Mouse (Mus musculus) heart, adult 2 months (tissue): ENCODE measurements at regions not wholly inside any gene's neighbourhood (a gene's known extent, or its start where the extent isn't known, plus 50 kb on each side); places are given as distances from the start of the nearest gene placed in this dataset.

ENCODE experiments used
- DNase-seq, 2 experiments: peaks; one replicate each; pipeline ENCODE4 v3.0.0; 2021
- H3K27ac ChIP-seq: fragments of 200-600 bp; 2 replicates; pipeline ENCODE4 v1.8.1; 2022
- H3K27me3 ChIP-seq: fragments of 200-500 bp; 2 replicates; pipeline ENCODE4 v1.6.1; 2012; ENCODE audit warnings: mild to moderate bottlenecking, low read length, inconsistent platforms, mixed read lengths; ENCODE audit not compliant: control insufficient read depth, insufficient read depth
- H3K36me3 ChIP-seq: fragments of 200-500 bp; 2 replicates; pipeline ENCODE4 v1.6.1; 2012; ENCODE audit warnings: low read length, inconsistent platforms; ENCODE audit not compliant: control insufficient read depth, insufficient read depth
- H3K4me1 ChIP-seq: fragments of 200-500 bp; 2 replicates; pipeline ENCODE4 v1.6.1; 2011; ENCODE audit warnings: low read length; ENCODE audit not compliant: control insufficient read depth, insufficient read depth
- H3K4me3 ChIP-seq: fragments of 200-600 bp; 2 replicates; pipeline ENCODE4 v1.8.1; 2022
- H3K79me2 ChIP-seq: fragments of 200-500 bp; replicated peaks from 2 replicates; pipeline ENCODE4 v1.6.1; 2012; ENCODE audit warnings: mild to moderate bottlenecking, inconsistent platforms, low read length, moderate library complexity, mixed read lengths; ENCODE audit not compliant: control insufficient read depth, insufficient read depth
- H3K9ac ChIP-seq: fragments of 200-500 bp; 2 replicates; pipeline ENCODE4 v1.6.1; 2012; ENCODE audit warnings: low read depth, mild to moderate bottlenecking, control low read depth, inconsistent platforms, low read length, mixed read lengths
- CTCF ChIP-seq: fragments of 200-600 bp; IDR thresholded peaks from 2 replicates; pipeline ENCODE4 v1.8.1; 2022; ENCODE audit warnings: antibody characterized with exemption, mild to moderate bottlenecking, moderate library complexity
- EP300 ChIP-seq: fragments of 200-500 bp; IDR thresholded peaks from 2 replicates; pipeline ENCODE4 v1.6.1; 2011; ENCODE audit warnings: low read depth, low read length, control low read depth; ENCODE audit not compliant: insufficient read depth
- POLR2A ChIP-seq: fragments of 200-500 bp; IDR thresholded peaks from 2 replicates; pipeline ENCODE4 v1.6.1; 2011; ENCODE audit warnings: mild to moderate bottlenecking, low read depth, low read length, control low read depth; ENCODE audit not compliant: insufficient read depth
- WGBS: fragments of 180-500 bp; shearing (Covaris S2); methylation state at CpG from one replicate; pipeline ENCODE4 v1.1.7; 2018; 5-methylcytosine and 5-hydroxymethylcytosine counted together
- intact Hi-C: fragments of 180-260 bp; cut with DNase I; formaldehyde crosslinking; loops from one replicate; pipeline ENCODE4 v1.15.1; 2025

GRCm38 (mm10) chr1:12612102-12612501 is 1198.2 kb downstream of the A830018L16Rik start:
- H3K4me1 ChIP-seq: no peaks in the 10 kb centered on the region
- H3K9ac ChIP-seq: no peak overlapping the region
- no peaks in the 10 kb centered on the region for H3K36me3 ChIP-seq
- no peak overlapping the region for H3K4me3 ChIP-seq
- intact Hi-C loops: no loop called here
- H3K79me2 ChIP-seq: no peaks in the 10 kb centered on the region
- TF ChIP-seq POLR2A (no peak), EP300 (no peak), CTCF (no peak)
- DNase-seq: no peak
- no peaks in the 10 kb centered on the region for H3K27me3 ChIP-seq
- 79% methylated on average over 4 of the region's 4 CpGs for WGBS
- H3K27ac ChIP-seq: no peak overlapping the region

- TF ChIP-seq CTCF (no peak), EP300 (no peak), POLR2A (no peak)
- 82% methylated on average over 3 of the region's 3 CpGs for WGBS
- intact Hi-C loops: no loop called here
- Histone ChIP-seq H3K27me3 (no peaks in the 10 kb centered on the region), H3K79me2 (no peaks in the 10 kb centered on the region), H3K4me1 (no peaks in the 10 kb centered on the region), H3K27ac (no peak overlapping the region), H3K4me3 (no peak overlapping the region), H3K9ac (no peak overlapping the region), H3K36me3 (no peaks in the 10 kb centered on the region)
- no peak for DNase-seq
These were observed 1201.4 kb downstream of the A830018L16Rik start for GRCm38 (mm10) chr1:12615303-12615702.

GRCm38 (mm10) chr1:12615733-12616481 is 1202.0 kb downstream of the A830018L16Rik start:
- no peaks in the 10 kb centered on the region for H3K4me1 ChIP-seq
- no peak for DNase-seq
- no peak overlapping the region for H3K27ac ChIP-seq
- H3K79me2 ChIP-seq: no peaks in the 10 kb centered on the region
- 86% methylated on average over 10 of the region's 10 CpGs for WGBS
- no peaks in the 10 kb centered on the region for H3K36me3 ChIP-seq
- no peak overlapping the region for H3K9ac ChIP-seq
- TF ChIP-seq CTCF: no peak
- no peak for TF ChIP-seq POLR2A
- TF ChIP-seq EP300: no peak
- intact Hi-C loops: no loop called here
- H3K4me3 ChIP-seq: no peak overlapping the region
- H3K27me3 ChIP-seq: no peaks in the 10 kb centered on the region

- intact Hi-C loops: no loop called here
- Histone ChIP-seq H3K4me1 (no peaks in the 10 kb centered on the region), H3K36me3 (no peaks in the 10 kb centered on the region), H3K9ac (no peak overlapping the region), H3K79me2 (no peaks in the 10 kb centered on the region), H3K27ac (no peak overlapping the region), H3K27me3 (no peaks in the 10 kb centered on the region), H3K4me3 (no peak overlapping the region)
- TF ChIP-seq POLR2A: no peak
- TF ChIP-seq CTCF: no peak
- DNase-seq: no peak
- 60% methylated on average over 2 of the region's 2 CpGs for WGBS
These were observed 1206.1 kb downstream of the A830018L16Rik start for GRCm38 (mm10) chr1:12619981-12620380.

- TF ChIP-seq EP300 (no peak), POLR2A (no peak), CTCF (no peak)
- WGBS: 86% methylated on average over 6 of the region's 6 CpGs
These were observed 1206.9 kb downstream of the A830018L16Rik start for GRCm38 (mm10) chr1:12620825-12621224.

GRCm38 (mm10) chr1:12623158-12623557 is 1209.3 kb downstream of the A830018L16Rik start:
- no peaks in the 10 kb centered on the region for H3K27me3 ChIP-seq
- H3K79me2 ChIP-seq: no peaks in the 10 kb centered on the region
- no peaks in the 10 kb centered on the region for H3K4me1 ChIP-seq
- no peak overlapping the region for H3K4me3 ChIP-seq
- intact Hi-C loops: no loop called here
- no peak overlapping the region for H3K9ac ChIP-seq
- 76% methylated on average over 4 of the region's 4 CpGs for WGBS
- DNase-seq: no peak
- TF ChIP-seq EP300: no peak
- no peak for TF ChIP-seq CTCF
- no peak for TF ChIP-seq POLR2A
- H3K27ac ChIP-seq: no peak overlapping the region
- H3K36me3 ChIP-seq: no peaks in the 10 kb centered on the region

More at GRCm38 (mm10) chr1:12620825-12621224, 1206.9 kb downstream of the A830018L16Rik start:
- no peak overlapping the region for H3K4me3 ChIP-seq
- H3K4me1 ChIP-seq: no peaks in the 10 kb centered on the region
- DNase-seq: no peak
- H3K27ac ChIP-seq: no peak overlapping the region
- H3K9ac ChIP-seq: no peak overlapping the region
- intact Hi-C loops: no loop called here
- H3K36me3 ChIP-seq: no peaks in the 10 kb centered on the region
- H3K79me2 ChIP-seq: no peaks in the 10 kb centered on the region
- no peaks in the 10 kb centered on the region for H3K27me3 ChIP-seq
